Mouse (Mus musculus) kidney, adult 2 months (tissue): ENCODE results near the gene Lgalsl.

ENCODE experiments used
- CTCF ChIP-seq: fragments of 200-500 bp; conservative IDR thresholded peaks from 2 replicates; pipeline ENCODE4 v1.5.1; 2011; ENCODE audit warnings: low read depth, mild to moderate bottlenecking, control low read depth, low read length, moderate library complexity, mixed read lengths; ENCODE audit not compliant: insufficient read depth, insufficient read length
- POLR2A ChIP-seq: fragments of 200-500 bp; IDR thresholded peaks from one replicate; pipeline ENCODE4 v1.6.1; 2011; ENCODE audit warnings: low read depth, low read length, control low read depth

- TF ChIP-seq CTCF (no peak), POLR2A (no peak)
These were observed 27.1 kb upstream of the Lgalsl start for GRCm38 (mm10) chr11:20857921-20858320.
